Mouse (Mus musculus) midbrain, embryonic 15.5 days (tissue): ENCODE measurements around the gene Olfr1404. TPM values are rescaled to one million over a fixed set of nuclear protein-coding genes. Genes with fewer than 3 reads are reported as not detected.

ENCODE experiments used
- polyA plus RNA-seq: library from polyadenylated mRNA; unstranded; fragments of >200 nt; fragmentation: Nextera tagmentation; extraction: Ambion mirVana; gene quantifications from 2 replicates; pipeline ENCODE4 v1.2.1, GENCODE M21; 2015

The Olfr1404 gene
- polyA plus RNA-seq, 1 experiment from 2014 or later, result not detected

Other genes starting within 250 kb of the Olfr1404 start
- not detected in 2 replicates for gene Olfr1408, start 75.0 kb upstream of the Olfr1404 start, polyA plus RNA-seq
- not detected in 2 replicates for gene Olfr1406, start 21.8 kb upstream of the Olfr1404 start, polyA plus RNA-seq
- gene Olfr218, start 14.6 kb upstream of the Olfr1404 start, polyA plus RNA-seq, result not detected in 2 replicates
- not detected in 2 replicates for gene Fcer1a, start 14.8 kb downstream of the Olfr1404 start, polyA plus RNA-seq
- not detected in 2 replicates for gene Olfr418, start 53.6 kb downstream of the Olfr1404 start, polyA plus RNA-seq
- gene Mptx2, start 65.4 kb downstream of the Olfr1404 start, polyA plus RNA-seq, result not detected in 2 replicates
- 20.2 and 22.4 TPM in 2 replicates for gene Ackr1, start 121.4 kb downstream of the Olfr1404 start, polyA plus RNA-seq
- gene Aim2, start 138.5 kb downstream of the Olfr1404 start, polyA plus RNA-seq, result 1.5 TPM in 2 replicates
- gene Cadm3, start 155.3 kb downstream of the Olfr1404 start, polyA plus RNA-seq, result 76.6 and 83.1 TPM in 2 replicates